Mouse (Mus musculus): ENCODE data around the gene Mea1. TPM values are rescaled to one million over a fixed set of nuclear protein-coding genes. Genes with fewer than 3 reads are reported as not detected.

Mea1 gene
- polyA plus RNA-seq, 1 experiment, result 13.9 TPM

DNA sequence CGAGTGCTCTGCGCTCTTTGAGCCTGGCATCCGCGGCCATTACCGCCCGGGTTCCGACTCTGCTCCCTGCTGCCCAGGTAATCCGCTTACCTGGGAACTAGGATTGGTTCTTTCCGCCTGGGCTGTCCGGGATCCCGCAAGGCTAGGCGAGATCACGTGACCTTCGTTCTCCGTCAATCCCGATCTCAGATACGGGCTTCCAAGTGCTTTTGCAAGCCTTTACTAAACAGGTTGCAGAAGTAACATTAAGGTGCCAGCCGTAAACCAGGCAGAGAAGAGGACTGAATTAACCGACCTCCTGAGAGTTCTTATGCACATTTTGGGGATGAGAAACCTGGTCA, 32.3 kb upstream of the Mea1 start:
- Histone ChIP-seq H3K9me3 (ENCODE audit: control insufficient read depth, low read length) (no peaks in the 10 kb centered on the region), H3K36me3 (ENCODE audit: control insufficient read depth) (peaks cover 28% of the 10 kb centered on the region), H3K4me1 (ENCODE audit: control insufficient read depth) (peaks cover 55% of the 10 kb centered on the region), H3K4me3 (replicated peaks) (peak overlapping the region; percentile 92), H3K27me3 (ENCODE audit: control insufficient read depth) (no peaks in the 10 kb centered on the region)
- TF ChIP-seq TAL1 (IDR thresholded peaks at IDR 0.05; ENCODE audit: low read length) (no peak), GATA1 (IDR thresholded peaks at IDR 0.05; ENCODE audit: low read length) (no peak)

DNA sequence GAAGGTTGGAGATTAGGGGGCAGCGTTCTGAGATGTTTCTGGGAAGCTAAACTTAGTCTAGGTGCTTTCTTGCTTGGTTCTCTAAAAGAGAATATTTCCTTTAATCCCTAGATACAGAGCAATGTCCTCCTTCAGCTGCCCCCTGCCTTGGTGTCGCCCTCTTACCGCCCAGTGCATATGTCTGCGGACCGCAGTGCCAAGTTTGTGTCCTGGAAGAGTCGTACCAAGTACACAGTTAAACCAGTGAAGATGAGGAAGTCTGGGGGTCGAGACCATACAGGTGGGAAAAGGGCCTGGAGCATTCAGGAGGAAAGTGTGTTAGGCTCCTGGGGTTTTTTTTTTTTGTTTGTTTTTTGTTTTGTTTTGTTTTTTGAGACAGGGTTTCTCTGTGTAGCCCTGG, 31.3 kb upstream of the Mea1 start:
- Histone ChIP-seq H3K36me3 (ENCODE audit: control insufficient read depth) (peaks cover 23% of the 10 kb centered on the region), H3K4me3 (replicated peaks) (peak overlapping the region; percentile 92), H3K9me3 (ENCODE audit: control insufficient read depth, low read length) (no peaks in the 10 kb centered on the region), H3K4me1 (ENCODE audit: control insufficient read depth) (peaks cover 61% of the 10 kb centered on the region), H3K27me3 (ENCODE audit: control insufficient read depth) (no peaks in the 10 kb centered on the region)
- TF ChIP-seq GATA1 (IDR thresholded peaks at IDR 0.05; ENCODE audit: low read length), result no peak
- TF ChIP-seq TAL1 (IDR thresholded peaks at IDR 0.05; ENCODE audit: low read length), result no peak

DNA sequence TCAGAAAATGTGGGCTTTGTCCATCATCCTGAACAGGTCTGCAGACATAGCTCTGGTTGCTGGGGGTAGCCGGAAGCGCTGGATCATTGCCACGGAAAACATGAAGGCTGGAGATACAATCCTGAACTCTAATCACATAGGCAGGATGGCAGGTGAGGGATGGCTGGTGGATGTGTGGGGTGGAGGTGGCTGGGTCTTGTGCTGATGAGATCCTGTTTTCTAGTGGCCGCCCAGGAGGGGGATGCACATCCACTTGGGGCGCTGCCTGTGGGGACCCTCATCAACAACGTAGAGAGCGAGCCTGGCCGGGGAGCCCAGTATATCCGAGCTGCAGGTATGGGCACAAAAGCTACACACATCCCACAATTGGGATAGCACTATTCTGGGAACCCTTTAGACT, 30.2 kb upstream of the Mea1 start:
- TF ChIP-seq GATA1 (IDR thresholded peaks at IDR 0.05; ENCODE audit: low read length), result no peak
- TF ChIP-seq TAL1 (IDR thresholded peaks at IDR 0.05; ENCODE audit: low read length), result no peak
- Histone ChIP-seq H3K27me3 (ENCODE audit: control insufficient read depth) (no peaks in the 10 kb centered on the region), H3K9me3 (ENCODE audit: control insufficient read depth, low read length) (no peaks in the 10 kb centered on the region), H3K4me1 (ENCODE audit: control insufficient read depth) (peaks cover 61% of the 10 kb centered on the region), H3K36me3 (ENCODE audit: control insufficient read depth) (peaks cover 33% of the 10 kb centered on the region), H3K4me3 (replicated peaks) (no peak overlapping the region)

DNA sequence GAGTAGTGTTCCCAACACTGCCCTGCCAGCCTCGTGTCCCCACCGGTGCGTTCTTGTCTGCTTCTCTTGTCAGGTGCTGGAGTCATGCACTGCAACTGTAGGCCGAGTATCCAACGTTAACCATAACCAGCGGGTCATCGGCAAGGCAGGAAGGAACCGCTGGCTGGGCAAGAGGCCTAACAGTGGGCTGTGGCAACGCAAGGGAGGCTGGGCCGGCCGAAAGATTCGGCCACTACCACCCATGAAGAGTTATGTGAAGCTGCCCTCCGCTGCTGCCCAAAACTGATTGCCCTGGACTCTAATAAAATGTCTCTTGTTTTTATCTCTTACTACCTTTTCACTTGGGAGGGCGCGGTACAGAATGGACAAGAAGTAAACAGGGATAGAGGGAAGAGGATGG, 28.8 kb upstream of the Mea1 start:
- Histone ChIP-seq H3K4me1 (ENCODE audit: control insufficient read depth) (peaks cover 53% of the 10 kb centered on the region), H3K36me3 (ENCODE audit: control insufficient read depth) (peaks cover 46% of the 10 kb centered on the region)

DNA sequence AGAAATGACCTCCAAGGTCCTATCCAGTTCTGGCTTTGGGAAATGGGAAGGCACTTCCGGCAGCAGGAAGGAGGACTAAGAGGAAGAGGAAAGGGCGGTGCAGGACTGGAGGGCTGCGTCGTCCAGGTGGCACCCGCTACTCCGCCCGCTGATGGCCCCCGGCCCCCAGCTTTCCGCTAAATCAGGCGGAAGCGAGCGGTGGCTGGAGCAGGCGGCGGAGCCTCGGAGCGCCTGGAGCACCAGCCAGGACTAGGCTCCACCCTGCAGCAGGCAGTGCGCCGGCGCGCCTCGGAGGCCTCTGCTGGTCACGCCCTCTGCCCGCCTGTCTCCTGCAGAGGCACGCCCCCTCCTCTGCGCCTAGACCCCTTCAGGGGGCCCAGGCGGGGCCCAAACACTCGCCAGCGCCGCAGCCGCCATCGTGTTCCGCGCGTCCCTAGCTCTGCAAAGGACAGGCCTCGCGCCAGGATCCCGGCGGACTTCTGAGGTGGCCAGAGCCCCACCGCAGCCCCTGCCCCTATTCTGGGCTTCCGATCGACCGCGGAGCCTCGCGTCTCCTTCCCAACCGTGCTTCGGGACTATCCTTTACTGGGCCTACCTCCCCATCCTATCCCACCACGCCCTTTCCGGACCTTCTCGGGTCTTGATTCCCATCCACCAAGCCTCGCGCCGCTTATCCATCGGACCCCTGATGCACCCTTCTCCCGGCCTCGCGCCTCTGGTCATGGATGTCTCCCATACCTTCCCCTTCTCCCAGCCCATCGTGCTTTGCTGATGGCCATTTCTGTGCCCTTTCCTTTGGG, 28.2 kb upstream of the Mea1 start, which contains the start of gene Cul7:
Gene Cul7, plus strand, starts transcription at position 106 of the 800 bp plus-strand sequence.
- H3K27me3 ChIP-seq (ENCODE audit: control insufficient read depth), result no peaks in the 10 kb centered on the region
- TF ChIP-seq TAL1 (IDR thresholded peaks at IDR 0.05; ENCODE audit: low read length), result no peak
- TF ChIP-seq GATA1 (IDR thresholded peaks at IDR 0.05; ENCODE audit: low read length), result no peak
- H3K4me1 ChIP-seq (ENCODE audit: control insufficient read depth), result peaks cover 47% of the 10 kb centered on the region
- peaks cover 48% of the 10 kb centered on the region for H3K36me3 ChIP-seq (ENCODE audit: control insufficient read depth)
- peak within 1 kb of the TSS; percentile 77 for H3K4me3 ChIP-seq (replicated peaks)
- no peaks in the 10 kb centered on the region for H3K9me3 ChIP-seq (ENCODE audit: control insufficient read depth, low read length)

More for the DNA sequence above, 28.8 kb upstream of the Mea1 start:
- TF ChIP-seq TAL1 (IDR thresholded peaks at IDR 0.05; ENCODE audit: low read length), result no peak
- TF ChIP-seq GATA1 (IDR thresholded peaks at IDR 0.05; ENCODE audit: low read length), result no peak
- no peaks in the 10 kb centered on the region for H3K27me3 ChIP-seq (ENCODE audit: control insufficient read depth)
- peak overlapping the region; percentile 77 for H3K4me3 ChIP-seq (replicated peaks)
- no peaks in the 10 kb centered on the region for H3K9me3 ChIP-seq (ENCODE audit: control insufficient read depth, low read length)

DNA sequence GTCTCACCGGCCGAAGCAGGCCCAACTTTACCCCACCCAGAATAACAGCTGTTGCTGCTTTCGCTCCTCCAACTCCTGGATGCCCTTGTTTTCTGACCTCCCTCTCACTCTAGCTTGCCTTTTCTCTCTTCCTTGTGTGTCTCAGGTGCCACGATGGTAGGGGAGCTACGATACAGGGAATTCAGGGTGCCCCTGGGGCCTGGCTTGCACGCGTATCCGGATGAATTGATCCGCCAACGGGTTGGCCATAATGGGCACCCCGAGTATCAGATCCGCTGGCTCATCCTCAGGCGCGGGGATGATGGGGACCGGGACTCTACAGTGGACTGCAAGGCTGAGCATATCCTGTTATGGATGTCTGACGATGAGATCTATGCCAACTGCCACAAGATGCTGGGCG, 27.3 kb upstream of the Mea1 start:
- peak overlapping the region; percentile 77 for H3K4me3 ChIP-seq (replicated peaks)
- TF ChIP-seq GATA1 (IDR thresholded peaks at IDR 0.05; ENCODE audit: low read length), result no peak
- TF ChIP-seq TAL1 (IDR thresholded peaks at IDR 0.05; ENCODE audit: low read length), result no peak
- H3K9me3 ChIP-seq (ENCODE audit: control insufficient read depth, low read length), result no peaks in the 10 kb centered on the region
- peaks cover 54% of the 10 kb centered on the region for H3K36me3 ChIP-seq (ENCODE audit: control insufficient read depth)
- no peaks in the 10 kb centered on the region for H3K27me3 ChIP-seq (ENCODE audit: control insufficient read depth)
- peaks cover 45% of the 10 kb centered on the region for H3K4me1 ChIP-seq (ENCODE audit: control insufficient read depth)

DNA sequence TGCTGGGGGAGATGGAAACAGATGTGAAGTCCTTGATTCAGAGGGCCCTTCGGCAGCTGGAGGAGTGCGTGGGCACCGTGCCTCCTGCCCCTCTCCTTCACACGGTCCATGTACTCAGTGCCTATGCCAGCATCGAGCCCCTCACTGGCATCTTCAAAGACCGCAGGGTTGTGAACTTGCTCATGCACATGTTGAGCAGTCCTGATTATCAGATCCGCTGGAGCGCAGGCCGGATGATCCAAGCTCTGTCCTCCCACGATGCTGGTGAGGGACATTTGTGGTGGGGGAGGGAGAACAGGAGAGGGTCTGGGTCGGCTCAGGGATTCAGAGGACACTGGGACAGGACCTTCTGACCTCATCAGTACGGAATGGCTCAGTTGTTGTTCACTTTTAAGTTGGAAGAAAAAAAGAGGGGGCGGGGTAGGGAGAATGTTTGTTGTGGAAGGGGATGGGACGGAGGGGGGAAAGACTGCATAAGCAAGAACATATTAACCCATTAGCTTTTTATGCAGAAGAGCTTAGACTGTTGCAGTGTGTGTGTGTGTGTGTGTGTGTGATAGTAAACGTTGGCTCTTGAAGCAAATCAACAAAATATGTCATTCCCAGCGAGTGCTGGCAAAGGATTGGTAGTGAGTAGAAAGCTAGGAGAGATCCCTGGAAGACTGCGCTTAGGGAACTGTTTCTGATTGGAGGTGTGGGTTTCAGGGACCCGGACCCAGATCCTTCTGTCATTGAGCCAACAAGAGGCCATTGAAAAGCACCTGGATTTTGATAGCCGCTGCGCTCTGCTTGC, 26.6 kb upstream of the Mea1 start:
- H3K9me3 ChIP-seq (ENCODE audit: control insufficient read depth, low read length), result no peaks in the 10 kb centered on the region
- no peaks in the 10 kb centered on the region for H3K27me3 ChIP-seq (ENCODE audit: control insufficient read depth)
- H3K4me1 ChIP-seq (ENCODE audit: control insufficient read depth), result peaks cover 39% of the 10 kb centered on the region
- peak overlapping the region; percentile 77 for H3K4me3 ChIP-seq (replicated peaks)
- peaks cover 60% of the 10 kb centered on the region for H3K36me3 ChIP-seq (ENCODE audit: control insufficient read depth)
- TF ChIP-seq TAL1 (IDR thresholded peaks at IDR 0.05; ENCODE audit: low read length), result no peak
- TF ChIP-seq GATA1 (IDR thresholded peaks at IDR 0.05; ENCODE audit: low read length), result no peak

DNA sequence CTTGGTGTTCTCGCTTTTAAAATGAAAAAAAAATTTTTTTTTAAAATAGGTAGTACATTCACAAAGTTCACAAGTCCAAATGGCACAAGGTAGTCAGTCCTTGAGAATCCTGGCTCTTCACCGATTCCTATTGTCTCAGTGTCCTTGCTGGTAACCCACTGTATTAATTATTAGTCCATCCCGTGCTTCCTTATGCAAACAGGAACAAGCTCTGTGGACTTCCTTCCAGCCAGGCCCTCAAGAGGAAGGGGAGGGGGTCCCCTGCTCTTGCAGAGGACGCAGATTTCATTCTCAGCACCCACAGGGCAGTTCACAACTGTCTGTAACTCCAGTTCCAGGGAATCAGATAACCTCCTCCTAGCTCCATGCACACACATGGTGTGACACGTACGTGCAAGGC, 22.5 kb upstream of the Mea1 start:
- H3K27me3 ChIP-seq (ENCODE audit: control insufficient read depth), result no peaks in the 10 kb centered on the region
- no peak overlapping the region for H3K4me3 ChIP-seq (replicated peaks)
- H3K9me3 ChIP-seq (ENCODE audit: control insufficient read depth, low read length), result no peaks in the 10 kb centered on the region
- TF ChIP-seq TAL1 (IDR thresholded peaks at IDR 0.05; ENCODE audit: low read length) (no peak), GATA1 (IDR thresholded peaks at IDR 0.05; ENCODE audit: low read length) (no peak)
- H3K4me1 ChIP-seq (ENCODE audit: control insufficient read depth), result peaks cover 8% of the 10 kb centered on the region
- peaks cover 68% of the 10 kb centered on the region for H3K36me3 ChIP-seq (ENCODE audit: control insufficient read depth)

DNA sequence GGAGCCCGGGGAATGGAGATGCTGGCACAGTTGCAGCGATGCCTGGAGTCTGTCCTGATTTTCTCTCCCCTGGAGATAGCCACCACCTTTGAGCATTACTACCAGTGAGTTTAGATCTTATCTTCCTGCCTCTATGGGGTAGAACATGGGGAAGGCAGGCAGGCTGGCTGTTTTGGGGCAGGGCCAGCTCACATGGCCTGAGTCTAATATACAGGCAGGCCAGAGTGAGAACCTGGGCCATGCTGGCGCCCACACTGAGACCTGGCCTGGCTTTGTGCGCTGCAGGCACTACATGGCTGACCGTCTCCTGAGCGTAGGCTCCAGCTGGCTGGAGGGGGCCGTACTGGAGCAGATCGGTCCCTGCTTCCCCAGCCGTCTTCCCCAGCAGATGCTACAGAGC, 17.2 kb upstream of the Mea1 start:
- TF ChIP-seq GATA1 (IDR thresholded peaks at IDR 0.05; ENCODE audit: low read length), result no peak
- TF ChIP-seq TAL1 (IDR thresholded peaks at IDR 0.05; ENCODE audit: low read length), result no peak
- H3K27me3 ChIP-seq (ENCODE audit: control insufficient read depth), result no peaks in the 10 kb centered on the region
- peaks cover 86% of the 10 kb centered on the region for H3K36me3 ChIP-seq (ENCODE audit: control insufficient read depth)

More for the DNA sequence above, 17.2 kb upstream of the Mea1 start:
- Histone ChIP-seq H3K9me3 (ENCODE audit: control insufficient read depth, low read length) (no peaks in the 10 kb centered on the region), H3K4me1 (ENCODE audit: control insufficient read depth) (no peaks in the 10 kb centered on the region), H3K4me3 (replicated peaks) (no peak overlapping the region)
